Comparison of ENCODE assay signal across 7 mouse cellular contexts in genomic region chr14:32683982-32684734, GRCm38 (mm10). TPM values are rescaled to one million over a fixed set of nuclear protein-coding genes. Genes with fewer than 3 reads are reported as not detected.
DNase-seq lines count a peak whose midpoint lies in the region; ATAC-seq lines count a peak whose summit lies in the region.

No protein-coding gene starts in this region.

- H3K9me3 ChIP-seq in forebrain, embryonic 14.5 days (replicated peaks; ENCODE audit: control insufficient read depth, low read length): no peaks in the 10 kb centered on the region
- H3K9me3 ChIP-seq in hindbrain, embryonic 16.5 days (ENCODE audit: control insufficient read depth, low read length): no peaks in the 10 kb centered on the region
- H3K9me3 ChIP-seq in neural tube, embryonic 13.5 days: no peaks in the 10 kb centered on the region

- no peaks in the 10 kb centered on the region for H3K27me3 ChIP-seq in forebrain, embryonic 14.5 days (replicated peaks; ENCODE audit: control insufficient read depth, insufficient read depth, low read length)
- no peaks in the 10 kb centered on the region for H3K27me3 ChIP-seq in hindbrain, embryonic 16.5 days (replicated peaks; ENCODE audit: control insufficient read depth, insufficient read depth, low read length)
- H3K27me3 ChIP-seq in neural tube, embryonic 13.5 days: no peaks in the 10 kb centered on the region

- WGBS in forebrain, embryonic 14.5 days: 20% methylated on average over 19 of the region's 19 CpGs
- WGBS in hindbrain, embryonic 16.5 days: 29% methylated on average over 19 of the region's 19 CpGs
- 42% methylated on average over 19 of the region's 19 CpGs for WGBS in neural tube, embryonic 13.5 days

- H3K9ac ChIP-seq in forebrain, embryonic 14.5 days (ENCODE audit: low read length): no peak overlapping the region
- no peak overlapping the region for H3K9ac ChIP-seq in hindbrain, embryonic 16.5 days (ENCODE audit: low read depth, low read length)
- no peak overlapping the region for H3K9ac ChIP-seq in neural tube, embryonic 13.5 days

- intact Hi-C loops in left cerebral cortex, postnatal 4 days (cut with DNase I): no loop called here

- peak; percentile 31 for DNase-seq in left cerebral cortex, postnatal 4 days
- no peak for DNase-seq in left cerebral cortex, adult 11 months (ENCODE audit: low spot score)
- DNase-seq in forebrain, embryonic 14.5 days (ENCODE audit: low spot score): peak; percentile 82
- DNase-seq in lung, postnatal 4 days: no peak
- DNase-seq in urinary bladder, postnatal 25 days (ENCODE audit: low spot score): no peak

- peaks cover 11% of the 10 kb centered on the region; the same call in 1 of the 2 replicates for H3K4me1 ChIP-seq in forebrain, embryonic 14.5 days (ENCODE audit: control insufficient read depth, insufficient read depth, low read length)
- H3K4me1 ChIP-seq in hindbrain, embryonic 16.5 days (ENCODE audit: control insufficient read depth, insufficient read depth, low read depth, low read length): peaks cover 14% of the 10 kb centered on the region
- H3K4me1 ChIP-seq in neural tube, embryonic 13.5 days (replicated peaks): peaks cover 27% of the 10 kb centered on the region

- ATAC-seq in forebrain, embryonic 14.5 days: peak; percentile 74
- ATAC-seq in hindbrain, embryonic 16.5 days: no peak
- peak; percentile 75 for ATAC-seq in neural tube, embryonic 13.5 days (ENCODE audit: low read depth)

- H3K36me3 ChIP-seq in forebrain, embryonic 14.5 days (ENCODE audit: control insufficient read depth, insufficient read depth, low read length): no peaks in the 10 kb centered on the region
- no peaks in the 10 kb centered on the region for H3K36me3 ChIP-seq in hindbrain, embryonic 16.5 days (ENCODE audit: control insufficient read depth, insufficient read depth, low read length)
- no peaks in the 10 kb centered on the region for H3K36me3 ChIP-seq in neural tube, embryonic 13.5 days

- no peak overlapping the region for H3K27ac ChIP-seq in forebrain, embryonic 14.5 days (ENCODE audit: low read depth, low read length)
- H3K27ac ChIP-seq in hindbrain, embryonic 16.5 days (ENCODE audit: low read depth, low read length): no peak overlapping the region
- peak overlapping the region; percentile 38; the same call in 1 of the 2 replicates for H3K27ac ChIP-seq in neural tube, embryonic 13.5 days (replicated peaks)

- peak overlapping the region; percentile 37 for H3K4me2 ChIP-seq in forebrain, embryonic 14.5 days (ENCODE audit: low read length)
- peak overlapping the region; percentile 41 for H3K4me2 ChIP-seq in hindbrain, embryonic 16.5 days (ENCODE audit: low read length)
- peak overlapping the region; percentile 7 for H3K4me2 ChIP-seq in neural tube, embryonic 13.5 days

- no peak overlapping the region for H3K4me3 ChIP-seq in forebrain, embryonic 14.5 days (ENCODE audit: low read depth, low read length)
- H3K4me3 ChIP-seq in hindbrain, embryonic 16.5 days (ENCODE audit: low read length): no peak overlapping the region
- H3K4me3 ChIP-seq in neural tube, embryonic 13.5 days: no peak overlapping the region

RNA-seq across cellular contexts. Expression of gene 3425401B19Rik, which starts 0.9 kb away (rescaled TPM):
- not detected for total RNA-seq in left cerebral cortex, postnatal 4 days (2021)
- not detected in 2 replicates for polyA plus RNA-seq in forebrain, embryonic 14.5 days (2014; fragmentation: Nextera tagmentation; extraction: Ambion mirVana)
- 0.06 and 0.21 TPM in 2 replicates for polyA plus RNA-seq in hindbrain, embryonic 16.5 days (2015; fragmentation: Nextera tagmentation; extraction: Ambion mirVana)
- 0.15 and 0.40 TPM in 2 replicates for polyA plus RNA-seq in neural tube, embryonic 13.5 days (2015; fragmentation: Nextera tagmentation; extraction: Ambion mirVana)

Comparison
In these comparisons a context has a peak if more than half of its experiments do, and no peak if none do; other contexts are left out.
1. DNase-seq: peak in left cerebral cortex, postnatal 4 days (single experiment) and forebrain, embryonic 14.5 days (single experiment); none in left cerebral cortex, adult 11 months (single experiment), lung, postnatal 4 days (0 of 2) and urinary bladder, postnatal 25 days (single experiment).
2. Peak in every context shown above with its lines, with median percentiles within 50 percentile points of each other: H3K4me2 ChIP-seq.